Mouse (Mus musculus) heart, adult 10 weeks (tissue): ENCODE data around the gene Gm9603. TPM values are rescaled to one million over a fixed set of nuclear protein-coding genes. Genes with fewer than 3 reads are reported as not detected.

Experiments
- polyA plus RNA-seq: library from polyadenylated mRNA; stranded (reverse); fragments of 350-450 nt; fragmentation: Illumina TruSeq; extraction: RNeasy Lipid Tissue Mini Kit (QIAGEN cat#74804); gene quantifications from one replicate; pipeline ENCODE4 v1.2.3, GENCODE M21; 2014; ENCODE audit warnings: low read depth, low replicate concordance

Gene Gm9603
- not detected for polyA plus RNA-seq

GRCm38 (mm10) chr14:5687357-5687756 lies at the start of gene Gm9603:
Gm9603 (minus strand) TSS chr14:5687457.

GRCm38 (mm10) chr14:5632928-5633327 lies 54.3 kb downstream of the Gm9603 start, which contains the start of gene Gm8265:
Gm8265 (minus strand) TSS chr14:5633028.

Other genes starting within 250 kb of the Gm9603 start
- not detected for gene Gm3194, start 232.0 kb downstream of the Gm9603 start, polyA plus RNA-seq
- not detected for gene Gm8246, start 209.6 kb downstream of the Gm9603 start, polyA plus RNA-seq
- gene Gm3187, start 203.2 kb downstream of the Gm9603 start, polyA plus RNA-seq: not detected
- gene Gm3488, start 185.8 kb downstream of the Gm9603 start, polyA plus RNA-seq: 0.65 TPM
- not detected for gene Gm3532, start 149.0 kb downstream of the Gm9603 start, polyA plus RNA-seq
- not detected for gene Gm8265, start 54.4 kb downstream of the Gm9603 start, polyA plus RNA-seq
- not detected for gene Gm3373, start 54.1 kb upstream of the Gm9603 start, polyA plus RNA-seq
- gene Gm3383, start 120.5 kb upstream of the Gm9603 start, polyA plus RNA-seq: not detected
- not detected for gene Gm3424, start 142.9 kb upstream of the Gm9603 start, polyA plus RNA-seq
- not detected for gene Gm8237, start 192.9 kb upstream of the Gm9603 start, polyA plus RNA-seq